8 mouse cellular contexts compared by ENCODE assay signal in the genomic region with DNA sequence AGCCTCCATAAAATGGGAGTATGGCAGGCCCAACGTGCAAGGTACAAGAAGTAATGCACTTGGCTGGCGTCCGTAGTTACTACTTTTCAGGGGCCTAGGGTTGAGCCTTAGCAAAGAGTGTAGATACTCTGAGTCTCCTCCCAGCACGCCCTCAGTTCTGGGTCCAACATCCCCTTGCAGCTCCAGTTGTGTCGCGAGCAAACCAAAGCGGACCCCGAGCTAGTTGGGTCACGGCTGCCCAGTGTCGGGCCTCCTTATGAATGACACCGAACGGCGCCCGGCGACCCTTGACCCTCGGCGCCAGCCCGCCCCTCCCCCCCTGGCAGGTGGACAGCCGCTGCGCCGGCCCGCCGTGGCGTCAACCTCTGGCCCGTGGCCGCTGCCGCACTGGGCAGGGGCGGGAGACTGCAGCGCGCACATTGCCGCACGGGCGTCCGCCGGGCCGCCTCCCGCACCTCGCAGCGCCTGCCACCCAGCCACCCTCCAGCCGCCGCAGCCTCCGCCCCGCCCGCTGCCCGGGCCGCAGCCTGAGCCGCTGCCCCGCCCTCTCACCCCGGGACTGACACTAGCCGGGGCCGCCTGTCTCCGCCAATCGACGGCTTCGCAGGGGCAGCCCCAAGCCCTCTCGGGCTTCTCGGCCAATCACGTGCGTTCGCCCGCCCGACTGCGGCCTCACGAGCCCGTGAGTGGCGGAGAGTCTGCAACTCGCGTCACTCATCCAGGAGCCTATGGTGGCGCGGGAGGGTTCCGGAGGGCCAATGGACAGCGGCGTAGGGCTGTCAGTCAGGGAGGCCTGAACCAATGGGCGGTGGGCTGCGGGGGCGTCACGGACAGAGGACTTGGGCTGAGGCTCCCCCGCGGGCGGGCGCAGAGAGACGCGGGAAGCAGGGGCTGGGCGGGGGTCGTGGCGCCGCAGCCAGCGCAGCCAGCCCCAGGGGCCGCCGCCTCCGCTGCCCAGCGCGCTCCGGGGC. TPM values are rescaled to one million over a fixed set of nuclear protein-coding genes. Genes with fewer than 3 reads are reported as not detected.
A peak's percentile ranks its signal among the peaks of the same experiment; 100 is the strongest.
DNase-seq lines count a peak whose midpoint lies in the region; ATAC-seq and TF ChIP-seq lines count a peak whose summit lies in the region.

Gene Prkaca (plus strand): TSS at position 844 of the 971 bp plus-strand sequence.

- under 1% methylated on average over 92 of the region's 94 CpGs for WGBS in bone marrow, adult 2 months
- WGBS in embryonic facial prominence, embryonic 15.5 days = under 1% methylated on average over 82 of the region's 94 CpGs
- WGBS in limb, embryonic 14.5 days = under 1% methylated on average over 42 of the region's 94 CpGs
- under 1% methylated on average over 46 of the region's 94 CpGs for WGBS in midbrain, postnatal 0 days

- TF ChIP-seq CTCF in bone marrow, adult 2 months (IDR thresholded peaks at IDR 0.05; ENCODE audit: control insufficient read depth, insufficient read depth, low read length) = no peak
- no peak for TF ChIP-seq CTCF in midbrain, postnatal 0 days (IDR thresholded peaks at IDR 0.05)

- no peaks in the 10 kb centered on the region; the same call in none of the 2 replicates for H3K4me1 ChIP-seq in bone marrow, adult 2 months (ENCODE audit: control insufficient read depth, insufficient read depth, low read length)
- peaks cover 35% of the 10 kb centered on the region for H3K4me1 ChIP-seq in embryonic facial prominence, embryonic 15.5 days
- H3K4me1 ChIP-seq in limb, embryonic 14.5 days (ENCODE audit: control insufficient read depth, insufficient read depth, low read length) = peaks cover 15% of the 10 kb centered on the region
- H3K4me1 ChIP-seq in midbrain, postnatal 0 days (ENCODE audit: insufficient read depth, low read length) = peaks cover 19% of the 10 kb centered on the region; the same call in 1 of the 2 replicates

- H3K27me3 ChIP-seq in embryonic facial prominence, embryonic 15.5 days = no peaks in the 10 kb centered on the region
- H3K27me3 ChIP-seq in limb, embryonic 14.5 days (ENCODE audit: control insufficient read depth, insufficient read depth, low read length) = no peaks in the 10 kb centered on the region
- H3K27me3 ChIP-seq in midbrain, postnatal 0 days (ENCODE audit: insufficient read depth, low read length) = no peaks in the 10 kb centered on the region

- H3K4me3 ChIP-seq in bone marrow, adult 2 months (replicated peaks; ENCODE audit: control insufficient read depth, low read depth, low read length) = peak within 1 kb of the TSS; percentile 75
- peak within 1 kb of the TSS; percentile 98 for H3K4me3 ChIP-seq in embryonic facial prominence, embryonic 15.5 days (replicated peaks)
- H3K4me3 ChIP-seq in limb, embryonic 14.5 days (replicated peaks; ENCODE audit: low read length) = peak within 1 kb of the TSS; percentile 84
- peak within 1 kb of the TSS; percentile 95 for H3K4me3 ChIP-seq in midbrain, postnatal 0 days (ENCODE audit: low read depth, low read length)

- H3K27ac ChIP-seq in bone marrow, adult 2 months (ENCODE audit: control insufficient read depth, insufficient read depth, low read depth, low read length, poor library complexity) = peak within 1 kb of the TSS; percentile 69; the same call in 1 of the 2 replicates
- H3K27ac ChIP-seq in embryonic facial prominence, embryonic 15.5 days (replicated peaks) = peak within 1 kb of the TSS; percentile 67
- H3K27ac ChIP-seq in limb, embryonic 14.5 days (replicated peaks; ENCODE audit: low read depth, low read length) = peak within 1 kb of the TSS; percentile 38; the same call in 1 of the 2 replicates
- H3K27ac ChIP-seq in midbrain, postnatal 0 days (ENCODE audit: low read depth, low read length) = peak within 1 kb of the TSS; percentile 78

- H3K4me2 ChIP-seq in embryonic facial prominence, embryonic 15.5 days (replicated peaks) = peak within 1 kb of the TSS; percentile 88
- H3K4me2 ChIP-seq in limb, embryonic 14.5 days (replicated peaks; ENCODE audit: low read depth, low read length, severe bottlenecking) = peak within 1 kb of the TSS; percentile 87
- H3K4me2 ChIP-seq in midbrain, postnatal 0 days (ENCODE audit: low read depth, low read length, poor library complexity, severe bottlenecking) = peak within 1 kb of the TSS; percentile 91

- peak within 1 kb of the TSS; percentile 93 for H3K9ac ChIP-seq in embryonic facial prominence, embryonic 15.5 days
- H3K9ac ChIP-seq in limb, embryonic 14.5 days (ENCODE audit: low read depth, low read length, severe bottlenecking) = peak within 1 kb of the TSS; percentile 77
- H3K9ac ChIP-seq in midbrain, postnatal 0 days (replicated peaks; ENCODE audit: low read length, poor library complexity, severe bottlenecking) = peak within 1 kb of the TSS; percentile 84

- H3K36me3 ChIP-seq in embryonic facial prominence, embryonic 15.5 days = peaks cover 18% of the 10 kb centered on the region
- H3K36me3 ChIP-seq in limb, embryonic 14.5 days (ENCODE audit: control insufficient read depth, insufficient read depth, low read length) = peaks cover 27% of the 10 kb centered on the region; the same call in 1 of the 2 replicates
- H3K36me3 ChIP-seq in midbrain, postnatal 0 days (ENCODE audit: insufficient read depth, low read length) = no peaks in the 10 kb centered on the region

- DNase-seq in 416B (ENCODE audit: low read depth) = peak; percentile 97
- DNase-seq in heart, adult 8-10 months (ENCODE audit: low spot score) = peak; percentile 99
- peak; percentile 99 for DNase-seq in kidney, adult 9 months
- DNase-seq in limb, embryonic 14.5 days (ENCODE audit: low spot score) = peak; percentile 98
- peak; percentile 99 for DNase-seq in midbrain, postnatal 0 days (ENCODE audit: low spot score)
- peak; percentile 94 to 95 for DNase-seq in spleen, postnatal 14 days (ENCODE audit: low spot score in 2 of 2)

- peak; percentile 100 for ATAC-seq in embryonic facial prominence, embryonic 15.5 days (ENCODE audit: insufficient number of reproducible peaks, low FRiP score, low TSS enrichment, low read depth)
- ATAC-seq in limb, embryonic 14.5 days (ENCODE audit: low FRiP score, low read depth) = peak; percentile 100
- ATAC-seq in midbrain, postnatal 0 days (ENCODE audit: low FRiP score) = peak; percentile 100

- TF ChIP-seq POLR2A in bone marrow, adult 2 months (IDR thresholded peaks at IDR 0.05; ENCODE audit: borderline replicate concordance, control insufficient read depth, low read depth, low read length) = no peak
- TF ChIP-seq POLR2A in limb, embryonic 14.5 days (IDR thresholded peaks at IDR 0.05; ENCODE audit: borderline replicate concordance, extremely low read depth, insufficient read depth, insufficient read length) = no peak

- H3K9me3 ChIP-seq in embryonic facial prominence, embryonic 15.5 days (replicated peaks) = no peaks in the 10 kb centered on the region
- no peaks in the 10 kb centered on the region for H3K9me3 ChIP-seq in limb, embryonic 14.5 days (ENCODE audit: control insufficient read depth, low read length)
- no peaks in the 10 kb centered on the region for H3K9me3 ChIP-seq in midbrain, postnatal 0 days (ENCODE audit: low read length)

RNA-seq across cellular contexts. Expression of gene Prkaca, which starts in this region (rescaled TPM):
- 14.8 and 18.2 TPM in 2 replicates for polyA plus RNA-seq in bone marrow, adult 2 months (2011; ENCODE audit: insufficient read depth, insufficient read length, low replicate concordance, missing spikeins)
- 199 and 217 TPM in 2 replicates for polyA plus RNA-seq in embryonic facial prominence, embryonic 15.5 days (2015; fragmentation: Nextera tagmentation; extraction: Ambion mirVana)
- total RNA-seq in heart, adult 8-10 months (2022) = 100 to 1,000 TPM; 314 to 382 (median 360) TPM
- polyA plus RNA-seq in limb, embryonic 14.5 days (2012; rRNA removed) = 132 and 141 TPM in 2 replicates
- 151 and 158 TPM in 2 replicates for polyA plus RNA-seq in limb, embryonic 14.5 days (2014; fragmentation: Nextera tagmentation; extraction: Ambion mirVana)
- total RNA-seq in midbrain, postnatal 0 days (2014; rRNA removed) = 190 and 218 TPM in 2 replicates
- 253 and 259 TPM in 2 replicates for polyA plus RNA-seq in midbrain, postnatal 0 days (2015; fragmentation: Nextera tagmentation; extraction: Ambion mirVana)

Comparison
In these comparisons a context has a peak if more than half of its experiments do, and no peak if none do; other contexts are left out.
1. Peak in every context shown above with its lines: DNase-seq, ATAC-seq, H3K4me3 ChIP-seq and H3K27ac ChIP-seq.